Mouse (Mus musculus): ENCODE measurements at regions not wholly inside any gene's neighbourhood (a gene's known extent, or its start where the extent isn't known, plus 50 kb on each side); places are given as distances from the start of the nearest gene placed in this dataset.

- ATAC-seq (replicated peaks; ENCODE audit: poor library complexity, severe bottlenecking), result no peak
Observed at GRCm38 (mm10) chr3:129386522-129386921, 54.0 kb upstream of the Enpep start.

- no peak for ATAC-seq (replicated peaks; ENCODE audit: poor library complexity, severe bottlenecking)
Observed at GRCm38 (mm10) chr3:129390506-129390905, 58.0 kb upstream of the Enpep start.

- ATAC-seq (replicated peaks; ENCODE audit: poor library complexity, severe bottlenecking), result no peak
Observed at GRCm38 (mm10) chr3:129391888-129392813, 59.6 kb upstream of the Enpep start.

- ATAC-seq (replicated peaks; ENCODE audit: poor library complexity, severe bottlenecking), result no peak
Observed at GRCm38 (mm10) chr3:129392814-129393804, 60.6 kb upstream of the Enpep start.

- no peak for ATAC-seq (replicated peaks; ENCODE audit: poor library complexity, severe bottlenecking)
Observed at GRCm38 (mm10) chr3:129397481-129397880, 65.0 kb upstream of the Enpep start.

GRCm38 (mm10) chr3:129400092-129400924 lies 67.8 kb upstream of the Enpep start:
- ATAC-seq (replicated peaks; ENCODE audit: poor library complexity, severe bottlenecking), result no peak

GRCm38 (mm10) chr3:129411389-129412054 lies 79.0 kb upstream of the Enpep start:
- no peak for ATAC-seq (replicated peaks; ENCODE audit: poor library complexity, severe bottlenecking)

GRCm38 (mm10) chr3:129412126-129412960 lies 79.8 kb upstream of the Enpep start:
- no peak for ATAC-seq (replicated peaks; ENCODE audit: poor library complexity, severe bottlenecking)

- ATAC-seq (replicated peaks; ENCODE audit: poor library complexity, severe bottlenecking), result no peak
Observed at GRCm38 (mm10) chr3:129412961-129413246, 80.4 kb upstream of the Enpep start.

GRCm38 (mm10) chr3:129415656-129416055 lies 83.1 kb upstream of the Enpep start:
- no peak for ATAC-seq (replicated peaks; ENCODE audit: poor library complexity, severe bottlenecking)

- ATAC-seq (replicated peaks; ENCODE audit: poor library complexity, severe bottlenecking), result peak; percentile 27
Observed at GRCm38 (mm10) chr3:129416337-129416736, 83.8 kb upstream of the Enpep start.

GRCm38 (mm10) chr3:129421620-129422239 lies 89.2 kb upstream of the Enpep start:
- ATAC-seq (replicated peaks; ENCODE audit: poor library complexity, severe bottlenecking), result peak; percentile 97

GRCm38 (mm10) chr3:129428750-129429149 lies 96.2 kb upstream of the Enpep start:
- ATAC-seq (replicated peaks; ENCODE audit: poor library complexity, severe bottlenecking), result no peak

- peak; percentile 75 for ATAC-seq (replicated peaks; ENCODE audit: poor library complexity, severe bottlenecking)
Observed at GRCm38 (mm10) chr3:129429161-129430111, 96.9 kb upstream of the Enpep start.

- ATAC-seq (replicated peaks; ENCODE audit: poor library complexity, severe bottlenecking), result no peak
Observed at GRCm38 (mm10) chr3:129434056-129434455, 98.1 kb upstream of the Elovl6 start.

GRCm38 (mm10) chr3:129437687-129438086 lies 94.5 kb upstream of the Elovl6 start:
- ATAC-seq (replicated peaks; ENCODE audit: poor library complexity, severe bottlenecking), result no peak

- no peak for ATAC-seq (replicated peaks; ENCODE audit: poor library complexity, severe bottlenecking)
Observed at GRCm38 (mm10) chr3:129442756-129443155, 89.4 kb upstream of the Elovl6 start.

Data from granulocyte monocyte progenitor cell, adult 5-6 weeks (primary cell).